Mouse (Mus musculus): ENCODE data around the gene Rnf103.

DNA sequence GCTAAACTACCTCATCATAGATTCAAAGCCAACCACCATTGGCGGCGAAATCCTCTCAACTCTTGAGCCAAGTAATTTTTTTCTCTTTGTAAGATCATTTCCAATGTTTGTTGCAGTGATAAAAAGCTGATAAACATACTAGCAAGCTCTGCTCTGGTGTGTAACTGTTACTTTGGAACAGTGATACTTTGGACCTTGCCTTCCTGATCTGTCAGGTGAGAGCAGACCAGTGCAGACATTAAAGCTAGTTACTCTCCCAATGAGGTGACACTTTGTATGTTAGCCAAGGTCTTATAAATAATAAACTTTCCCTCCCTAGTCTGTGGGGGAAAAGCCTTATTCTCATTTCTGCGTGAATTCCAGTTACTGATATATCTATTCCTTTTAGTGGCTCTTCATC lies 18.1 kb upstream of the Rnf103 start:
- TF ChIP-seq CTCF (IDR thresholded peaks at IDR 0.05) (no peak), POLR2A (IDR thresholded peaks at IDR 0.05; ENCODE audit: insufficient read depth, low read depth, low read length) (no peak), EP300 (IDR thresholded peaks at IDR 0.05; ENCODE audit: insufficient read depth, low read depth, low read length) (no peak)

All from heart, adult 2 months (tissue).